Mouse (Mus musculus) kidney, adult 9 months (tissue): ENCODE results near the gene Mgat3.

Source experiments
- DNase-seq: peaks from one replicate; pipeline ENCODE4 v3.0.0; 2022

Gene Mgat3

GRCm38 (mm10) chr15:80173001-80173771 is at the start of gene Mgat3:
Gene Mgat3 (plus strand): TSS chr15:80173721.
- peak; percentile 70 for DNase-seq

- DNase-seq, result peak; percentile 88
These were observed 48.9 kb upstream of the Mgat3 start for GRCm38 (mm10) chr15:80124651-80125050.

- DNase-seq, result no peak
These were observed 46.3 kb upstream of the Mgat3 start for GRCm38 (mm10) chr15:80127191-80127590.

- no peak for DNase-seq
These were observed 43.5 kb upstream of the Mgat3 start for GRCm38 (mm10) chr15:80129982-80130381.

GRCm38 (mm10) chr15:80130689-80131088 is 42.8 kb upstream of the Mgat3 start:
- no peak for DNase-seq

- DNase-seq, result no peak
These were observed 42.1 kb upstream of the Mgat3 start for GRCm38 (mm10) chr15:80131421-80131820.

- DNase-seq, result no peak
These were observed 41.1 kb upstream of the Mgat3 start for GRCm38 (mm10) chr15:80132452-80132851.

- DNase-seq, result peak; percentile 94
These were observed 40.4 kb upstream of the Mgat3 start, which contains the start of gene Tab1 for GRCm38 (mm10) chr15:80132993-80133586. Gene Tab1 (plus strand): TSS chr15:80133127.

GRCm38 (mm10) chr15:80133682-80134449 is 39.7 kb upstream of the Mgat3 start:
- DNase-seq, result peak; percentile 48

GRCm38 (mm10) chr15:80134450-80134847 is 39.1 kb upstream of the Mgat3 start:
- peak; percentile 50 for DNase-seq

GRCm38 (mm10) chr15:80135499-80135898 is 38.0 kb upstream of the Mgat3 start:
- DNase-seq, result peak; percentile 68

- DNase-seq, result no peak
These were observed 36.9 kb upstream of the Mgat3 start for GRCm38 (mm10) chr15:80136645-80137044.

- DNase-seq, result no peak
These were observed 35.4 kb upstream of the Mgat3 start for GRCm38 (mm10) chr15:80137945-80138791.

GRCm38 (mm10) chr15:80140302-80140701 is 33.2 kb upstream of the Mgat3 start:
- no peak for DNase-seq

- no peak for DNase-seq
These were observed 32.6 kb upstream of the Mgat3 start for GRCm38 (mm10) chr15:80140878-80141277.

GRCm38 (mm10) chr15:80142130-80142529 is 31.4 kb upstream of the Mgat3 start:
- DNase-seq, result no peak

- DNase-seq, result no peak
These were observed 29.8 kb upstream of the Mgat3 start for GRCm38 (mm10) chr15:80143760-80144159.

GRCm38 (mm10) chr15:80145397-80145796 is 28.1 kb upstream of the Mgat3 start:
- DNase-seq, result no peak

GRCm38 (mm10) chr15:80146153-80146552 is 27.4 kb upstream of the Mgat3 start:
- no peak for DNase-seq

GRCm38 (mm10) chr15:80147090-80147489 is 26.4 kb upstream of the Mgat3 start:
- no peak for DNase-seq

GRCm38 (mm10) chr15:80147511-80147910 is 26.0 kb upstream of the Mgat3 start:
- no peak for DNase-seq

GRCm38 (mm10) chr15:80148565-80148964 is 25.0 kb upstream of the Mgat3 start:
- no peak for DNase-seq

GRCm38 (mm10) chr15:80149517-80149916 is 24.0 kb upstream of the Mgat3 start:
- no peak for DNase-seq
